Mouse (Mus musculus) heart, postnatal 0 days (tissue): ENCODE measurements around the gene Pak6.

Experiments
- CTCF ChIP-seq: IDR thresholded peaks from 2 replicates; pipeline ENCODE4 v1.5.1; 2016; ENCODE audit warnings: antibody characterized with exemption, control low read depth, low read depth
- EP300 ChIP-seq: IDR thresholded peaks from 2 replicates; pipeline ENCODE4 v1.6.1; 2016; ENCODE audit warnings: antibody characterized with exemption, low read depth

DNA sequence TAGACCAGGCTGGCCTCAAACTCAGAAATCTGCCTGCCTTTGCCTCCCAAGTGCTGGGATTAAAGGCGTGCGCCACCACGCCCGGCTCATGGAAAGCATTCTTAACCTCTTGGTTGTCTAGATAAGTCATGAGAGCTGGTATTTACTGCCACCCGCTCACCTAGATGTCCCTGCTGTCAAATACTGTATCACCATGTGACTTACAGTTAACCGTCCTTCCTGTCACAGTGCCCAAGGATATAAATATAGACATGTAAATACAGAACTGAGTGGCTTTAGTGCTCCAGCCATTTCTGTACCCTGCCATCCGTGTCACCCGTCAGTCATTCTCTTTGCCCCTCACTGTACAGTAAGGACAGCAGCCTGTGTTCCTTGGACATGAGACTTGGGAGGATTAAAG lies 24.4 kb upstream of the Pak6 start:
- TF ChIP-seq CTCF (no peak), EP300 (no peak)
